Mouse (Mus musculus): Measurements from ENCODE around the gene Ppl. TPM values are rescaled to one million over a fixed set of nuclear protein-coding genes. Genes with fewer than 3 reads are reported as not detected.

The Ppl gene
- polyA plus RNA-seq, 1 experiment, result 1.6 TPM

DNA sequence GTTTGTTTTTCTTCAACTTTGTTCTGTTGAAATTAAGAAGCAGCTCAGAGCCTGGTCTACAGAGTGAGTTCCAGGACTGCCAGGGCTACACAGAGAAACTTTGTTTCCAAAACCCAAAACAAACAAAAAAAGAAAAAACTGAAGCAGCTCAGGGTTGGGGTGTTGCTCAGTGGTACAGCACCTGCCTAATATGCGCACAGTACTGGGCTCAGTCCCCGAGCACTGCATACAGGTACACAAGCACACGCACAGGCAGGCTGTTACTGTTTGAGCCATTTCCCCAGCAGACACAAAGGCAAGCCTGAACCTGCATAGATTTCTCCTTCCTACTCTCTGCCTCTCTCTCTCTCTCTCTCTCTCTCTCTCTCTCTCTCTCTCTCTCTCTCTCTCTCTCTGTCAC is 21.2 kb downstream of the Ppl start:
- Histone ChIP-seq H3K27ac (ENCODE audit: insufficient read depth, low read depth, low read length) (no peak overlapping the region), H3K36me3 (ENCODE audit: control insufficient read depth, insufficient read depth, low read length) (no peaks in the 10 kb centered on the region)

DNA sequence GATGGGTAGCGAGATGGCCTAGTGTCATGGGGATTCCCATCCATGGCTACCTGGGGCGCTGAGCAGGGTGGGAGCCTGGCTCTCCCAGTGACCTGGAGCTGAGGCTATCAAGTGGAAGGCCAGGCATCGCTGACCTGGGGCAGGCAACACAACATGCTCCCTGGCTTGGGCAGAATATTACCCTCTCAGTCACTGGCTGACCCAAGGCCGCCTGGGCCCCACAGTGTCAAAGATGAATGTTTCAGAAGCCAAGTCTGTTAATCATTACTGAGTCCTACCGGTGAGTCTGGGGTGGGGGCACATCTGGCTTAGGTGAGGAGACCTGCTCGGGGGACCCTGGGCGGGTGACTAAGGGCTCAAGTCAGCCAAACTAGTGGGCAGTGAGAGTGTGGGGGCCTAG is 22.3 kb downstream of the Ppl start:
- Histone ChIP-seq H3K4me3 (ENCODE audit: low read depth, low read length) (no peak overlapping the region), H3K4me1 (ENCODE audit: control insufficient read depth, insufficient read depth, insufficient read length, low read length) (peaks cover 2% of the 10 kb centered on the region; the same call in 1 of the 2 replicates), H3K27me3 (ENCODE audit: control insufficient read depth, insufficient read depth, low read length) (no peaks in the 10 kb centered on the region), H3K36me3 (ENCODE audit: control insufficient read depth, insufficient read depth, low read length) (no peaks in the 10 kb centered on the region), H3K27ac (ENCODE audit: insufficient read depth, low read depth, low read length) (no peak overlapping the region)
- 46% methylated on average over 7 of the region's 7 CpGs for WGBS
- no peak for TF ChIP-seq POLR2A (IDR thresholded peaks at IDR 0.05; ENCODE audit: low read depth, low read length)
- TF ChIP-seq CTCF (IDR thresholded peaks at IDR 0.05; ENCODE audit: extremely low read depth, insufficient read length, insufficient replicate concordance, low read depth, low read length), result no peak

More for the DNA sequence above, 21.2 kb downstream of the Ppl start:
- Histone ChIP-seq H3K27me3 (ENCODE audit: control insufficient read depth, insufficient read depth, low read length) (no peaks in the 10 kb centered on the region), H3K4me1 (ENCODE audit: control insufficient read depth, insufficient read depth, insufficient read length, low read length) (peaks cover 2% of the 10 kb centered on the region; the same call in 1 of the 2 replicates), H3K4me3 (ENCODE audit: low read depth, low read length) (no peak overlapping the region)
- TF ChIP-seq POLR2A (IDR thresholded peaks at IDR 0.05; ENCODE audit: low read depth, low read length) (no peak), CTCF (IDR thresholded peaks at IDR 0.05; ENCODE audit: extremely low read depth, insufficient read length, insufficient replicate concordance, low read depth, low read length) (no peak)
- 94% methylated on average over 3 of the region's 3 CpGs for WGBS

- no peak for TF ChIP-seq CTCF (IDR thresholded peaks at IDR 0.05; ENCODE audit: extremely low read depth, insufficient read length, insufficient replicate concordance, low read depth, low read length)
- TF ChIP-seq POLR2A (IDR thresholded peaks at IDR 0.05; ENCODE audit: low read depth, low read length), result no peak
- no peaks in the 10 kb centered on the region for H3K4me1 ChIP-seq (ENCODE audit: control insufficient read depth, insufficient read depth, insufficient read length, low read length)
- WGBS, result 71% methylated on average over 6 of the region's 6 CpGs
- H3K27ac ChIP-seq (ENCODE audit: insufficient read depth, low read depth, low read length), result no peak overlapping the region
- H3K36me3 ChIP-seq (ENCODE audit: control insufficient read depth, insufficient read depth, low read length), result no peaks in the 10 kb centered on the region
- no peak overlapping the region for H3K4me3 ChIP-seq (ENCODE audit: low read depth, low read length)
- H3K27me3 ChIP-seq (ENCODE audit: control insufficient read depth, insufficient read depth, low read length), result no peaks in the 10 kb centered on the region
These were observed 31.2 kb downstream of the Ppl start for GRCm38 (mm10) chr16:5101000-5101399.

DNA sequence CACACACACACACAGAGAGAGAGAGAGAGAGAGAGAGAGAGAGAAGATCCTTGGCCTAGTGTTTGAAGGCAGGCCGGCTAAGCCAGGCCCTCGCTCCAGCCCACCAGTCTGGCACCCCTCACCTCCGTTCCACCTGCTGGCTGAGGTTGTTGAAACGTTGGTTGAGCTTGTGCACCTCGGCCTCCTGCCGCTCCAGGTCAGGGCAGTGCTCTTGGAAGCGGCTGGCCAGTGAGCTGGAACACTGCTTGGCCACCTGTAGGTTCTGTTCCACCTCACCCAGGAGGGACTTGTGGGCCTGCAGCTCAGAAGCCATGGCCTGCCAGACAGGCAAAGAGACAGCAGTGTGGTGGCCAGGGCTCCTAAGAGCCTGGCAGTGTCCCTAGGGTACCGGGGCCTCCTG is 35.7 kb downstream of the Ppl start:
- WGBS, result 91% methylated on average over 8 of the region's 8 CpGs
- H3K4me1 ChIP-seq (ENCODE audit: control insufficient read depth, insufficient read depth, insufficient read length, low read length), result no peaks in the 10 kb centered on the region
- TF ChIP-seq CTCF (IDR thresholded peaks at IDR 0.05; ENCODE audit: extremely low read depth, insufficient read length, insufficient replicate concordance, low read depth, low read length), result no peak
- TF ChIP-seq POLR2A (IDR thresholded peaks at IDR 0.05; ENCODE audit: low read depth, low read length), result no peak
- H3K27ac ChIP-seq (ENCODE audit: insufficient read depth, low read depth, low read length), result no peak overlapping the region
- H3K36me3 ChIP-seq (ENCODE audit: control insufficient read depth, insufficient read depth, low read length), result no peaks in the 10 kb centered on the region
- H3K27me3 ChIP-seq (ENCODE audit: control insufficient read depth, insufficient read depth, low read length), result no peaks in the 10 kb centered on the region
- H3K4me3 ChIP-seq (ENCODE audit: low read depth, low read length), result no peak overlapping the region

DNA sequence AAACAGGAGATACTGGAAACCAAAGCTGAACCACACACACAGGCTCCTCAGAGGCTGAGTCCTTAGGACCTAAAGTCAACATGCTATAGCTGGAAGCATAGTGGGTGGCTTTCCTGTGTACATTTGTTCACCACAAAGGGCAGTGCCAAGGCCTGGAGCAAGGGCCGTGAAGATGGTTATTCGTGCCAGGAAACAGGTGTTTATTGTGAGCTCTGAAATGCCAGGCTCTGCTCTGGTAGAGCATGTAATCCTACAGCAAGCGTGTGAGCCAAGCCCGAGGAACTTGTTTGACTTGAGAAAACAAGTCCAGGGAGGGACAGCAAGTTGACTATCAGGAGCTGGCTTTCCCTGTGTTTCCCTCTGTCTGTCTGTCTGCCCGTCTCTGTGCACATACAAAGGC is 38.9 kb downstream of the Ppl start:
- Histone ChIP-seq H3K4me1 (ENCODE audit: control insufficient read depth, insufficient read depth, insufficient read length, low read length) (no peaks in the 10 kb centered on the region), H3K4me3 (ENCODE audit: low read depth, low read length) (no peak overlapping the region), H3K36me3 (ENCODE audit: control insufficient read depth, insufficient read depth, low read length) (0 out of 2 replicates have a peak, but pooled peaks cover 2% of the 10 kb centered on the region), H3K27ac (ENCODE audit: insufficient read depth, low read depth, low read length) (no peak overlapping the region), H3K27me3 (ENCODE audit: control insufficient read depth, insufficient read depth, low read length) (no peaks in the 10 kb centered on the region)
- TF ChIP-seq POLR2A (IDR thresholded peaks at IDR 0.05; ENCODE audit: low read depth, low read length), result no peak
- no peak for TF ChIP-seq CTCF (IDR thresholded peaks at IDR 0.05; ENCODE audit: extremely low read depth, insufficient read length, insufficient replicate concordance, low read depth, low read length)
- 66% methylated on average over 5 of the region's 5 CpGs for WGBS

DNA sequence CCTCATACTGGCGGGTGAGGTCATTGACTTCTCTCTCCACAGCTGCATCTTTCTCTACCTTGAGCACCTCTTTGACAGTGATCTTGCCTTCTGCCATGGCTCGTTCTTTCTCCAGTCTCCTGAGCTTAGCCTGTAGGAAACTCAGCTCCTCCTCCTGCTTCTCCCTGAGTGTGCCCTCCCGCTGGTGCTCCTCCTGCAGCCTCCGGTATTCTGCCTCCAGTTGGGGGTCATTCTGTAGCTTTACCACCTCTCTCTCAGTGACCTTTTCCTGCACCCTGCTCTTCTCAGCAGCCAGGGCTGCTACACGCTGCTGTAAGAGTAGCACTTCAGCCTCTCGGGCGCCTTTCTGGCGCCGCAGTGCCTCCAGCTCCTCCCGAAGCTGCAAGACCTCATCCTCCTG is 43.2 kb downstream of the Ppl start:
- H3K4me1 ChIP-seq (ENCODE audit: control insufficient read depth, insufficient read depth, insufficient read length, low read length), result no peaks in the 10 kb centered on the region
- no peak overlapping the region for H3K4me3 ChIP-seq (ENCODE audit: low read depth, low read length)
- H3K27ac ChIP-seq (ENCODE audit: insufficient read depth, low read depth, low read length), result no peak overlapping the region
- no peaks in the 10 kb centered on the region for H3K27me3 ChIP-seq (ENCODE audit: control insufficient read depth, insufficient read depth, low read length)
- WGBS, result 77% methylated on average over 10 of the region's 10 CpGs
- no peak for TF ChIP-seq CTCF (IDR thresholded peaks at IDR 0.05; ENCODE audit: extremely low read depth, insufficient read length, insufficient replicate concordance, low read depth, low read length)
- TF ChIP-seq POLR2A (IDR thresholded peaks at IDR 0.05; ENCODE audit: low read depth, low read length), result no peak
- peaks cover 27% of the 10 kb centered on the region for H3K36me3 ChIP-seq (ENCODE audit: control insufficient read depth, insufficient read depth, low read length)

- no peaks in the 10 kb centered on the region for H3K4me1 ChIP-seq (ENCODE audit: control insufficient read depth, insufficient read depth, insufficient read length, low read length)
- no peak for TF ChIP-seq POLR2A (IDR thresholded peaks at IDR 0.05; ENCODE audit: low read depth, low read length)
- TF ChIP-seq CTCF (IDR thresholded peaks at IDR 0.05; ENCODE audit: extremely low read depth, insufficient read length, insufficient replicate concordance, low read depth, low read length), result no peak
- H3K27me3 ChIP-seq (ENCODE audit: control insufficient read depth, insufficient read depth, low read length), result no peaks in the 10 kb centered on the region
- no peak overlapping the region for H3K4me3 ChIP-seq (ENCODE audit: low read depth, low read length)
- peaks cover 49% of the 10 kb centered on the region for H3K36me3 ChIP-seq (ENCODE audit: control insufficient read depth, insufficient read depth, low read length)
- H3K27ac ChIP-seq (ENCODE audit: insufficient read depth, low read depth, low read length), result no peak overlapping the region
- WGBS, result 96% methylated on average over 2 of the region's 2 CpGs
These were observed 46.0 kb downstream of the Ppl start for GRCm38 (mm10) chr16:5086179-5086578.
